Mouse (Mus musculus) olfactory bulb, adult 2 months (tissue): ENCODE results near the gene Carf.

Source experiments
- CTCF ChIP-seq: fragments of 200-500 bp; IDR thresholded peaks from 2 replicates; pipeline ENCODE4 v1.5.1; 2012; ENCODE audit warnings: low read depth, mild to moderate bottlenecking, low read length, moderate library complexity; ENCODE audit not compliant: insufficient read depth
- POLR2A ChIP-seq: fragments of 200-500 bp; IDR thresholded peaks from 2 replicates; pipeline ENCODE4 v1.6.1; 2012; ENCODE audit warnings: mild to moderate bottlenecking, low read depth, low read length, moderate library complexity; ENCODE audit not compliant: insufficient read depth

DNA sequence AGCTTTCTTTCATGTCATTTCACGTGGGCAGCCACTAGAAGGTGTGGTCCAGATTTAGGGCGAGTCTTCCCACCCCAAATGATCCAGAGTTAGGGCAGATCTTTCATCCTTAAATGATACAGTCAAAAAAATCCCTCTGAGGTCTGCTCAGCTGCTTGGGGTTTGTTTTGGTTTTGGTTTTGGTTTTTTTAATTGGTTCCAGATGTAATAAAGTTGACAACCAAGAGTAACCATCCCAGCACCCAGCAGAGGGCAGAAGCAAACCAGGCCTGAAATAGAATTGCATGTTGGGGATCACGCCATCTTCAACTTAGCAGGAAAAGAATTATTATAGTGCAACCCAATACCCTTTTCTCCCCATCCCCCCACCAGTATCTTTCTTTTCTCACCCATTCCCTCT, 60.4 kb downstream of the Carf start:
- TF ChIP-seq POLR2A: no peak
- TF ChIP-seq CTCF: no peak
